26 mouse cellular contexts compared by ENCODE assay signal in the genomic region with DNA sequence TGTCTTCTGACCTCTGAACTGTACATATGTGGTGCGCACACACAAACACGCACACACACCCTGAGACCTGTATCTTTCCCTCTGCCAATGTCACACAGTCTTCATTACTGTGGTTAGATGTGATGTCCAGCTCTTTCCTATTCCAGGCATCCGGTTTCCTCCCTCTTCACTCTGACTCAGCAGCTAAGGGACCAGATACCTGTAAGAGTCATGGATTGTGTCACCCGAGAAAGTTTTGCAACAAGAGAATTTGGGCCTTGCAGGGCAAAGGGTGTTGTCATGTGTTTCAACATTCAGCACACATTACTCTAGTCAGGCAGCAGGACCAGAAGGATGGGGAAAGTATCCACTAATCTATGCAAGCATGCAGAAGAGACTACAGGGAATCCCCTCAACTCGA.
A peak's percentile ranks its signal among the peaks of the same experiment; 100 is the strongest.
DNase-seq lines count a peak whose midpoint lies in the region; ATAC-seq and TF ChIP-seq lines count a peak whose summit lies in the region.
"Had no signal": no experiment of that assay in that cellular context is flagged by ENCODE, and none has a peak within 500 bp of the region (broad histone marks: within the 10 kb centered on the region; RNA-seq: fewer than 3 reads in every experiment).

No protein-coding gene starts in this region.

- H3K4me1 ChIP-seq in liver, adult 2 months (ENCODE audit: control insufficient read depth, insufficient read depth, low read length), result no peaks in the 10 kb centered on the region
- no peaks in the 10 kb centered on the region for H3K4me1 ChIP-seq in liver, embryonic 11.5 days (replicated peaks; ENCODE audit: control insufficient read depth, insufficient read depth, low read length)
- H3K4me1 ChIP-seq: forebrain, embryonic 13.5 days; neural tube, embryonic 15.5 days had no signal

- no peaks in the 10 kb centered on the region for H3K9me3 ChIP-seq in liver, embryonic 11.5 days (ENCODE audit: control insufficient read depth, low read length)
- H3K9me3 ChIP-seq: forebrain, embryonic 13.5 days; heart, embryonic 13.5 days; limb, embryonic 13.5 days; midbrain, embryonic 10.5 days; neural tube, embryonic 15.5 days had no signal

- no peaks in the 10 kb centered on the region for H3K79me2 ChIP-seq in liver, adult 2 months (ENCODE audit: control insufficient read depth, insufficient read depth, low read length)
- H3K79me2 ChIP-seq in C2C12 (ENCODE audit: control insufficient read depth, insufficient read depth), result no peaks in the 10 kb centered on the region

- H3K79me3 ChIP-seq in C2C12 (ENCODE audit: low read depth), result no peaks in the 10 kb centered on the region

- no peak overlapping the region for H3K27ac ChIP-seq in liver, adult 2 months (replicated peaks; ENCODE audit: insufficient read depth, low read depth, low read length)
- no peak overlapping the region for H3K27ac ChIP-seq in liver, embryonic 11.5 days (ENCODE audit: low read depth, low read length)
- H3K27ac ChIP-seq: forebrain, embryonic 13.5 days; gastrocnemius, adult 2 months; heart, adult 2 months; heart, embryonic 13.5 days; hindbrain, postnatal 0 days; limb, embryonic 13.5 days; midbrain, embryonic 10.5 days; neural tube, embryonic 15.5 days had no signal

- H3K36me3 ChIP-seq in liver, adult 2 months (ENCODE audit: control insufficient read depth, insufficient read depth, low read length), result no peaks in the 10 kb centered on the region
- H3K36me3 ChIP-seq in liver, embryonic 11.5 days (ENCODE audit: control insufficient read depth, insufficient read depth, low read length), result no peaks in the 10 kb centered on the region
- H3K36me3 ChIP-seq in C2C12 (ENCODE audit: control insufficient read depth, insufficient read depth), result no peaks in the 10 kb centered on the region
- H3K36me3 ChIP-seq: heart, embryonic 13.5 days; limb, embryonic 13.5 days; midbrain, embryonic 10.5 days; neural tube, embryonic 15.5 days had no signal

- ATAC-seq in liver, embryonic 11.5 days (replicated peaks; ENCODE audit: low FRiP score), result no peak
- 0 out of 2 replicates have a peak, but pooled peaks have one; percentile 26 for ATAC-seq in neutrophil, adult 5-6 weeks (ENCODE audit: extremely low read depth, insufficient number of reproducible peaks, low FRiP score, poor library complexity, severe bottlenecking)
- ATAC-seq in monocyte, adult 5-6 weeks (replicated peaks; ENCODE audit: insufficient number of reproducible peaks, low FRiP score, low TSS enrichment, poor library complexity, severe bottlenecking), result no peak
- ATAC-seq: forebrain, embryonic 13.5 days; hindbrain, postnatal 0 days; intestine, embryonic 16.5 days; midbrain, embryonic 16.5 days had no signal

- peak; percentile 33 for DNase-seq in liver, adult 2 months (ENCODE audit: extremely low read depth, low read depth, low spot score)
- DNase-seq in liver, embryonic 11.5 days (ENCODE audit: low spot score), result no peak
- DNase-seq in gonadal fat pad, adult 2 months (ENCODE audit: low read depth), result peak; percentile 83
- no peak for DNase-seq in testis, postnatal 10 days (ENCODE audit: low spot score)
- no peak for DNase-seq in adrenal gland, postnatal 36 days
- DNase-seq: B cell, adult 2 months; cerebellum, adult 11-12 months; cerebellum, postnatal 10 days; gastrocnemius, adult 2 months; heart, adult 2 months; heart, postnatal 14 days; kidney, adult 9 months; kidney, postnatal 4 days; lung, embryonic 14.5 days; lung, postnatal 4 days had no signal

- no peak overlapping the region for H3K4me2 ChIP-seq in liver, embryonic 11.5 days
- H3K4me2 ChIP-seq: forebrain, embryonic 13.5 days; heart, embryonic 13.5 days; limb, embryonic 13.5 days; lung, embryonic 14.5 days; neural tube, embryonic 15.5 days had no signal

- WGBS in liver, adult 2 months, result 63% methylated on average over 5 of the region's 5 CpGs
- WGBS in liver, embryonic 11.5 days, result 81% methylated on average over 5 of the region's 5 CpGs

- H3ac ChIP-seq in C2C12 (ENCODE audit: control insufficient read depth, insufficient read length, low read depth), result no peak overlapping the region

- no peaks in the 10 kb centered on the region for H3K27me3 ChIP-seq in liver, adult 2 months (ENCODE audit: control insufficient read depth, insufficient read depth, low read length)
- H3K27me3 ChIP-seq in liver, embryonic 11.5 days (replicated peaks; ENCODE audit: control insufficient read depth, insufficient read depth, low read length), result no peaks in the 10 kb centered on the region
- H3K27me3 ChIP-seq in C2C12 (ENCODE audit: control insufficient read depth, insufficient read depth, insufficient read length), result no peaks in the 10 kb centered on the region
- H3K27me3 ChIP-seq: forebrain, embryonic 13.5 days; heart, embryonic 13.5 days; limb, embryonic 13.5 days; neural tube, embryonic 15.5 days had no signal

- H3K4me3 ChIP-seq in liver, adult 2 months (ENCODE audit: insufficient read depth, low read depth, low read length), result no peak overlapping the region
- H3K4me3 ChIP-seq in liver, embryonic 11.5 days (ENCODE audit: low read depth, low read length), result no peak overlapping the region
- H3K4me3 ChIP-seq in C2C12 (ENCODE audit: insufficient read depth, poor library complexity, severe bottlenecking), result no peak overlapping the region
- H3K4me3 ChIP-seq: forebrain, embryonic 13.5 days; gastrocnemius, adult 2 months; heart, adult 2 months; heart, embryonic 13.5 days; limb, embryonic 13.5 days; midbrain, embryonic 10.5 days; neural tube, embryonic 15.5 days had no signal

- no peak for TF ChIP-seq CTCF in liver, adult 2 months (IDR thresholded peaks at IDR 0.05; ENCODE audit: low read depth, low read length)
- no peak for TF ChIP-seq CTCF in C2C12 (IDR thresholded peaks at IDR 0.05; ENCODE audit: control insufficient read depth, insufficient read depth, insufficient read length)

- H3K9ac ChIP-seq in liver, adult 2 months (ENCODE audit: low read depth, low read length), result no peak overlapping the region
- no peak overlapping the region for H3K9ac ChIP-seq in liver, embryonic 11.5 days (ENCODE audit: low read depth, low read length)
- H3K9ac ChIP-seq: forebrain, embryonic 13.5 days; heart, embryonic 13.5 days; limb, embryonic 13.5 days; lung, embryonic 14.5 days; neural tube, embryonic 15.5 days had no signal

- no peak for TF ChIP-seq POLR2A in liver, adult 2 months (IDR thresholded peaks at IDR 0.05; ENCODE audit: extremely low read depth, insufficient read depth, low read length)

TF ChIP-seq in C2C12, 6 proteins besides CTCF, POLR2A, EP300 and RAD21:
- TF ChIP-seq MAX (IDR thresholded peaks at IDR 0.05), result peak; percentile 84
- TF ChIP-seq MYOG (IDR thresholded peaks at IDR 0.05; ENCODE audit: control insufficient read depth, extremely low read depth, insufficient read length), result no peak
- peak; percentile 52 for TF ChIP-seq FOSL1 (IDR thresholded peaks at IDR 0.05; ENCODE audit: insufficient read depth, low read length, poor library complexity, severe bottlenecking)
- peak; percentile 97 for TF ChIP-seq CEBPB (IDR thresholded peaks at IDR 0.05; ENCODE audit: low read depth)
- TF ChIP-seq MYOD1 (IDR thresholded peaks at IDR 0.05; ENCODE audit: control insufficient read depth, insufficient read length, low read depth), result no peak
- no peak for TF ChIP-seq USF1 (IDR thresholded peaks at IDR 0.05; ENCODE audit: low read depth)
TF ChIP-seq in C2C12: peak in this region for 3.

Comparison
In these comparisons a context has a peak if more than half of its experiments do, and no peak if none do; other contexts are left out.
1. DNase-seq: peak in liver, adult 2 months (single experiment) and gonadal fat pad, adult 2 months (single experiment); none in liver, embryonic 11.5 days (single experiment), testis, postnatal 10 days (single experiment) and adrenal gland, postnatal 36 days (0 of 2).